Mouse (Mus musculus): ENCODE measurements at regions not wholly inside any gene's neighbourhood (a gene's known extent, or its start where the extent isn't known, plus 50 kb on each side); places are given as distances from the start of the nearest gene placed in this dataset.

DNA sequence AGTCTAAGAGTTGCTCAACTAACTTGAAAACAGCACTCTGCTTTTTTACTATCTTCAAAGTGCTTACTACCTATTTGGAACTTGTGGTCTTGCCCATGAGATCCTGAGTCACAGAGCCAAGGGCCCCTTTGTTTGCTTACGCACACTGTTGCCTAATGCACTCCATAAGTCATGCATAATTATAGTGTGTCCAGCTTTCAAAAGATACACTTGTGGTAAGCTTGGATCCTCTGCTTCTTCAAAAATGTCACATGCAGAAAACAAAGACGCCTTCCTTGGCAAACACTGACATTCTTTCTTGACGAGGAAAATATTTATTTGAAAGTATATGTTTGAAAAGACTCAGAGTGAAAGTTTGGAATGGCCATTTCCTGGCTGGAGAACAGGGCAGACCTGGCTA, 2082.3 kb downstream of the 4930444P10Rik start:
- Histone ChIP-seq H3K4me2 (no peak overlapping the region), H3K9me3 (ENCODE audit: control insufficient read depth, low read length) (no peaks in the 10 kb centered on the region), H3K9ac (ENCODE audit: low read depth, low read length) (no peak overlapping the region), H3K27ac (ENCODE audit: low read depth, low read length) (no peak overlapping the region), H3K4me3 (ENCODE audit: low read depth, low read length) (no peak overlapping the region), H3K36me3 (ENCODE audit: control insufficient read depth, insufficient read depth, low read length) (no peaks in the 10 kb centered on the region), H3K27me3 (replicated peaks; ENCODE audit: control insufficient read depth, insufficient read depth, low read length) (no peaks in the 10 kb centered on the region), H3K4me1 (replicated peaks; ENCODE audit: control insufficient read depth, insufficient read depth, low read length) (no peaks in the 10 kb centered on the region)
- ATAC-seq (replicated peaks; ENCODE audit: low FRiP score) (no peak), DNase-seq (ENCODE audit: low spot score) (no peak)
- WGBS: 80% methylated on average over 3 of the region's 3 CpGs

DNA sequence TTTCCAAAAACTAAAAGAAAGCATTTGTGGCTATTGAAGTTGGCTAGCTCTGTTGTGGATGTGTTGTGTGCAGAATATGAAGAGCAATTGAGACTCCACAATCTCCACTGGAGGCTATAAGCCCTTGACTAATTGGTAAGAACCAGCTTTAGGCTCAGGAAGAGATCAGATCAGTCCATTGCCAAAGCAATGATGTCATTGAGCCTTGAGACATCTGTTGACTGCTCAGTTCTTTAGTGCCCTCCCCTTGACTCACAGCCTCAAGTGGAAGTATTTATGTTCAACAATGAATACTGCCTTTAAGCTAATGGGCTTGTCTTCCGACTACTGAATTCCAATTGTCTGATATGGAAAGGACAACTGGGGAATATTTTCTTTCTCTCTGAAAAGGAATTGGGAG, 2090.6 kb downstream of the 4930444P10Rik start:
- ATAC-seq (replicated peaks; ENCODE audit: low FRiP score) (no peak), DNase-seq (ENCODE audit: low spot score) (no peak)
- no peaks in the 10 kb centered on the region for H3K9me3 ChIP-seq (ENCODE audit: control insufficient read depth, low read length)
- H3K9ac ChIP-seq (ENCODE audit: low read depth, low read length): no peak overlapping the region
- no peak overlapping the region for H3K27ac ChIP-seq (ENCODE audit: low read depth, low read length)
- H3K27me3 ChIP-seq (replicated peaks; ENCODE audit: control insufficient read depth, insufficient read depth, low read length): no peaks in the 10 kb centered on the region
- no peak overlapping the region for H3K4me3 ChIP-seq (ENCODE audit: low read depth, low read length)
- no peak overlapping the region for H3K4me2 ChIP-seq
- no peaks in the 10 kb centered on the region for H3K4me1 ChIP-seq (replicated peaks; ENCODE audit: control insufficient read depth, insufficient read depth, low read length)
- WGBS: 70% methylated on average over 1 of the region's 1 CpGs
- H3K36me3 ChIP-seq (ENCODE audit: control insufficient read depth, insufficient read depth, low read length): no peaks in the 10 kb centered on the region

GRCm38 (mm10) chr1:14001431-14001830, 2091.7 kb downstream of the 4930444P10Rik start:
- no peak overlapping the region for H3K9ac ChIP-seq (ENCODE audit: low read depth, low read length)
- no peaks in the 10 kb centered on the region for H3K4me1 ChIP-seq (replicated peaks; ENCODE audit: control insufficient read depth, insufficient read depth, low read length)
- 52% methylated on average over 3 of the region's 3 CpGs for WGBS
- ATAC-seq (replicated peaks; ENCODE audit: low FRiP score) (no peak), DNase-seq (ENCODE audit: low spot score) (no peak)
- no peaks in the 10 kb centered on the region for H3K9me3 ChIP-seq (ENCODE audit: control insufficient read depth, low read length)
- no peaks in the 10 kb centered on the region for H3K36me3 ChIP-seq (ENCODE audit: control insufficient read depth, insufficient read depth, low read length)
- H3K27me3 ChIP-seq (replicated peaks; ENCODE audit: control insufficient read depth, insufficient read depth, low read length): no peaks in the 10 kb centered on the region
- H3K4me2 ChIP-seq: no peak overlapping the region
- no peak overlapping the region for H3K4me3 ChIP-seq (ENCODE audit: low read depth, low read length)
- no peak overlapping the region for H3K27ac ChIP-seq (ENCODE audit: low read depth, low read length)

GRCm38 (mm10) chr1:14000605-14001395, 2092.3 kb downstream of the 4930444P10Rik start:
- H3K9me3 ChIP-seq (ENCODE audit: control insufficient read depth, low read length): no peaks in the 10 kb centered on the region
- no peak for ATAC-seq (replicated peaks; ENCODE audit: low FRiP score)
- no peak for DNase-seq (ENCODE audit: low spot score)
- H3K9ac ChIP-seq (ENCODE audit: low read depth, low read length): no peak overlapping the region
- H3K27me3 ChIP-seq (replicated peaks; ENCODE audit: control insufficient read depth, insufficient read depth, low read length): no peaks in the 10 kb centered on the region
- no peak overlapping the region for H3K4me3 ChIP-seq (ENCODE audit: low read depth, low read length)
- WGBS: 72% methylated on average over 3 of the region's 3 CpGs
- H3K4me2 ChIP-seq: no peak overlapping the region
- H3K27ac ChIP-seq (ENCODE audit: low read depth, low read length): no peak overlapping the region
- H3K4me1 ChIP-seq (replicated peaks; ENCODE audit: control insufficient read depth, insufficient read depth, low read length): no peaks in the 10 kb centered on the region
- H3K36me3 ChIP-seq (ENCODE audit: control insufficient read depth, insufficient read depth, low read length): no peaks in the 10 kb centered on the region

DNA sequence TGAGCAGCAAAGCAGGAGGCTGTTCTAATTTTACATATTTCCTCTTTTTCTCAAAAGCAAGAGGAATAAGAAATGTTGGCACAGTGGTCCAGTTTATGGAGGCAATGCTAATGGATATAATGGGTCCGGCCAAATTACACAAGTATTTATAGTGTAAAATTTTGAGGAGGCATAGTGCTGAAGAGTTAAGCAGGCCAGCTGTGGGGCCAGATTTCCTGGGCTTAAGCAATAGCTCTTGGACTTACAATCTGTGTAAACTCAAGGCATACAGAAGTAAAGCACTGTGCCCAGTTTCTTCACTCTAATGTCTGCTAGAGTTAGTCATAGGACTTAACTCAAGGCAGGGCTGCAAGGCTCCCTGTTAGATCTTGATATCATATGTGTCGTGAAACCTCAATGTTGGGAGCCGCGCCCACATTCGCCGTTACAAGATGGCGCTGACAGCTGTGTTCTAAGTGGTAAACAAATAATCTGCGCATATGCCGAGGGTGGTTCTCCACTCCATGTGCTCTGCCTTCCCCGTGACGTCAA, 2094.9 kb downstream of the 4930444P10Rik start:
- Histone ChIP-seq H3K27me3 (replicated peaks; ENCODE audit: control insufficient read depth, insufficient read depth, low read length) (no peaks in the 10 kb centered on the region), H3K36me3 (ENCODE audit: control insufficient read depth, insufficient read depth, low read length) (no peaks in the 10 kb centered on the region), H3K4me1 (replicated peaks; ENCODE audit: control insufficient read depth, insufficient read depth, low read length) (no peaks in the 10 kb centered on the region), H3K9me3 (ENCODE audit: control insufficient read depth, low read length) (no peaks in the 10 kb centered on the region), H3K4me2 (no peak overlapping the region), H3K27ac (ENCODE audit: low read depth, low read length) (no peak overlapping the region), H3K9ac (ENCODE audit: low read depth, low read length) (no peak overlapping the region), H3K4me3 (ENCODE audit: low read depth, low read length) (no peak overlapping the region)
- 93% methylated on average over 7 of the region's 11 CpGs for WGBS
- ATAC-seq (replicated peaks; ENCODE audit: low FRiP score) (no peak), DNase-seq (ENCODE audit: low spot score) (no peak)

- Histone ChIP-seq H3K4me2 (no peak overlapping the region), H3K36me3 (ENCODE audit: control insufficient read depth, insufficient read depth, low read length) (no peaks in the 10 kb centered on the region), H3K4me3 (ENCODE audit: low read depth, low read length) (no peak overlapping the region), H3K9ac (ENCODE audit: low read depth, low read length) (no peak overlapping the region), H3K9me3 (ENCODE audit: control insufficient read depth, low read length) (no peaks in the 10 kb centered on the region), H3K27me3 (replicated peaks; ENCODE audit: control insufficient read depth, insufficient read depth, low read length) (no peaks in the 10 kb centered on the region), H3K27ac (ENCODE audit: low read depth, low read length) (no peak overlapping the region), H3K4me1 (replicated peaks; ENCODE audit: control insufficient read depth, insufficient read depth, low read length) (no peaks in the 10 kb centered on the region)
- WGBS: 82% methylated on average over 9 of the region's 9 CpGs
- ATAC-seq (replicated peaks; ENCODE audit: low FRiP score): no peak
- no peak for DNase-seq (ENCODE audit: low spot score)
These were observed 2099.2 kb downstream of the 4930444P10Rik start for GRCm38 (mm10) chr1:13993825-13994509.

DNA sequence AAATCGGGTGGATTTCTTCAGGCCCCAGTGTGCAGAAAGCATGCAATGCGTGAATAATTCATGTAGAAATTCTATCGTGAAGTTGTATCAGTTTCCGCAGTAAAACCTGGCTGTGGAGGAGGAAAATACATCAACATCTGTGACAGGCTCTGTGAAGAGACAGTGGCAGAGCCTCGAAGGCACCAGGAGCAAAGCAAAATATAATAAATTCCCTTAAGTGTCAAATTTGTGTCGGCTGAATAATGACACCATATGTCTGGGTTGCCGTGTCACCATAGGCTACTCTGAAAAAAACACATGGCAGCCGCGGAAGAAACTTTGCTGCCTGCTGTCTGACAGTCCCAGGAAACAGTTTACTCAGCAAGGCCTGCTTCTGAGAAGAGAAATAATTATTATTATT, 2100.1 kb downstream of the 4930444P10Rik start:
- DNase-seq (ENCODE audit: low spot score) (no peak), ATAC-seq (replicated peaks; ENCODE audit: low FRiP score) (no peak)
- 74% methylated on average over 9 of the region's 9 CpGs for WGBS
- H3K27me3 ChIP-seq (replicated peaks; ENCODE audit: control insufficient read depth, insufficient read depth, low read length): no peaks in the 10 kb centered on the region
- no peak overlapping the region for H3K27ac ChIP-seq (ENCODE audit: low read depth, low read length)
- H3K4me2 ChIP-seq: no peak overlapping the region
- H3K4me1 ChIP-seq (replicated peaks; ENCODE audit: control insufficient read depth, insufficient read depth, low read length): no peaks in the 10 kb centered on the region
- H3K9me3 ChIP-seq (ENCODE audit: control insufficient read depth, low read length): no peaks in the 10 kb centered on the region
- no peak overlapping the region for H3K9ac ChIP-seq (ENCODE audit: low read depth, low read length)
- no peaks in the 10 kb centered on the region for H3K36me3 ChIP-seq (ENCODE audit: control insufficient read depth, insufficient read depth, low read length)
- H3K4me3 ChIP-seq (ENCODE audit: low read depth, low read length): no peak overlapping the region

DNA sequence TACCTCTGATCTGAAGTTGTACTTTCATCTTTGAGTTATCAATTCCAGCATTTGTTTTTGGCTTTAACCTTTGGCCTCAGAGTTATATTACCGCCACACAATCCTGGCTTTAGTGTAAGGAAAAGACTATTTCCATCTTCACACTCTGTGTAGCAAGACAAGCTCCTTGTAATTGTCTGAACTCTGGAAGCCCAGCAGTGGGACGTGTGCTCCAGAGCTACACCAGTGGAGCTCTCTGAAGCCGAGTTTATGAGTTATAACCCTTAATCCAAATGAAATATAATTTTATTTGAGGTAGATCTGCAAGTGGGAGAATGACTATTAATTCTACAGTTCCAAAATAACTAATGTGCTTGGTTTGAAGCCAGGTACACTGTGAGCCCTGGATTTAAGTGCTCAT, 2103.8 kb downstream of the 4930444P10Rik start:
- WGBS: 73% methylated on average over 3 of the region's 3 CpGs

GRCm38 (mm10) chr1:13984833-13985232, 2108.3 kb downstream of the 4930444P10Rik start:
- H3K4me1 ChIP-seq (replicated peaks; ENCODE audit: control insufficient read depth, insufficient read depth, low read length): no peaks in the 10 kb centered on the region
- H3K9me3 ChIP-seq (ENCODE audit: control insufficient read depth, low read length): no peaks in the 10 kb centered on the region
- WGBS: 60% methylated on average over 2 of the region's 2 CpGs
- no peak overlapping the region for H3K4me3 ChIP-seq (ENCODE audit: low read depth, low read length)
- no peak overlapping the region for H3K4me2 ChIP-seq
- no peak for ATAC-seq (replicated peaks; ENCODE audit: low FRiP score)
- no peaks in the 10 kb centered on the region for H3K27me3 ChIP-seq (replicated peaks; ENCODE audit: control insufficient read depth, insufficient read depth, low read length)
- DNase-seq (ENCODE audit: low spot score): no peak
- H3K9ac ChIP-seq (ENCODE audit: low read depth, low read length): no peak overlapping the region
- no peak overlapping the region for H3K27ac ChIP-seq (ENCODE audit: low read depth, low read length)
- no peaks in the 10 kb centered on the region for H3K36me3 ChIP-seq (ENCODE audit: control insufficient read depth, insufficient read depth, low read length)

More for the DNA sequence above, 2103.8 kb downstream of the 4930444P10Rik start:
- H3K36me3 ChIP-seq (ENCODE audit: control insufficient read depth, insufficient read depth, low read length): no peaks in the 10 kb centered on the region
- H3K27me3 ChIP-seq (replicated peaks; ENCODE audit: control insufficient read depth, insufficient read depth, low read length): no peaks in the 10 kb centered on the region
- H3K4me1 ChIP-seq (replicated peaks; ENCODE audit: control insufficient read depth, insufficient read depth, low read length): no peaks in the 10 kb centered on the region
- no peaks in the 10 kb centered on the region for H3K9me3 ChIP-seq (ENCODE audit: control insufficient read depth, low read length)
- no peak for ATAC-seq (replicated peaks; ENCODE audit: low FRiP score)
- no peak for DNase-seq (ENCODE audit: low spot score)
- no peak overlapping the region for H3K4me2 ChIP-seq
- H3K27ac ChIP-seq (ENCODE audit: low read depth, low read length): no peak overlapping the region
- H3K9ac ChIP-seq (ENCODE audit: low read depth, low read length): no peak overlapping the region
- H3K4me3 ChIP-seq (ENCODE audit: low read depth, low read length): no peak overlapping the region

Data from liver, embryonic 11.5 days (tissue).